Mouse (Mus musculus) liver, postnatal 0 days (tissue): ENCODE measurements around the gene Ptpn1. TPM values are rescaled to one million over a fixed set of nuclear protein-coding genes. Genes with fewer than 3 reads are reported as not detected.

ENCODE experiments used
- ATAC-seq: fragments of 200-750 bp; cut with Nextera tagmentation; 2 replicates; pipeline ENCODE4 v1.8.0; 2017; ENCODE audit warnings: mild to moderate bottlenecking, moderate library complexity
- DNase-seq: peaks from one replicate; pipeline ENCODE4 v3.0.0-alpha.2; 2016
- H3K27ac ChIP-seq: fragments of 300-500 bp; sonication (generic); 2 replicates; pipeline ENCODE4 v1.5.1; 2014; ENCODE audit warnings: antibody characterized with exemption, moderate library complexity, mild to moderate bottlenecking, low read depth
- H3K27me3 ChIP-seq: fragments of 300-500 bp; sonication (generic); 2 replicates; pipeline ENCODE4 v1.6.1; 2014; ENCODE audit warnings: low read length, control low read depth, mixed read lengths; ENCODE audit not compliant: insufficient read depth
- H3K36me3 ChIP-seq: fragments of 300-500 bp; sonication (generic); replicated peaks from 2 replicates; pipeline ENCODE4 v1.6.1; 2014; ENCODE audit warnings: mild to moderate bottlenecking, control low read depth, low read length, moderate library complexity, mixed read lengths; ENCODE audit not compliant: insufficient read depth
- H3K4me1 ChIP-seq: fragments of 300-500 bp; sonication (generic); 2 replicates; pipeline ENCODE4 v1.6.1; 2014; ENCODE audit warnings: antibody characterized with exemption, mild to moderate bottlenecking, control low read depth; ENCODE audit not compliant: insufficient read depth
- H3K4me2 ChIP-seq: fragments of 300-500 bp; sonication (generic); 2 replicates; pipeline ENCODE4 v1.6.1; 2014; ENCODE audit warnings: low read depth, mild to moderate bottlenecking, low read length, moderate library complexity, mixed read lengths
- H3K4me3 ChIP-seq: fragments of 300-500 bp; sonication (generic); 2 replicates; pipeline ENCODE4 v1.5.1; 2014; ENCODE audit warnings: low read depth, low read length
- H3K9ac ChIP-seq: fragments of 300-500 bp; sonication (generic); replicated peaks from 2 replicates; pipeline ENCODE4 v1.6.1; 2014; ENCODE audit warnings: mild to moderate bottlenecking, moderate library complexity
- H3K9me3 ChIP-seq: fragments of 300-500 bp; sonication (generic); 2 replicates; pipeline ENCODE4 v1.6.1; 2016; ENCODE audit warnings: mild to moderate bottlenecking, control low read depth, low read length, mixed read lengths
- CTCF ChIP-seq: sonication (generic); IDR thresholded peaks from 2 replicates; pipeline ENCODE4 v1.5.1; 2016; ENCODE audit warnings: antibody characterized with exemption, low read depth
- EP300 ChIP-seq: IDR thresholded peaks from 2 replicates; pipeline ENCODE4 v1.6.1; 2016; ENCODE audit warnings: antibody characterized with exemption, low read depth, mild to moderate bottlenecking
- WGBS: fragments of 180-500 bp; shearing (Covaris S2); extraction: QIAGEN DNeasy Blood & Tissue Kit; methylation state at CpG from one replicate; pipeline ENCODE4 v1.1.7; 2014; ENCODE audit not compliant: insufficient replicate concordance; 5-methylcytosine and 5-hydroxymethylcytosine counted together
- polyA plus RNA-seq: library from polyadenylated mRNA; unstranded; fragments of >200 nt; fragmentation: Nextera tagmentation; extraction: Ambion mirVana; gene quantifications from 2 replicates; pipeline ENCODE4 v1.2.1, GENCODE M21; 2015

Gene Ptpn1
- polyA plus RNA-seq, 1 experiment from 2014 or later: 32.4 TPM

DNA sequence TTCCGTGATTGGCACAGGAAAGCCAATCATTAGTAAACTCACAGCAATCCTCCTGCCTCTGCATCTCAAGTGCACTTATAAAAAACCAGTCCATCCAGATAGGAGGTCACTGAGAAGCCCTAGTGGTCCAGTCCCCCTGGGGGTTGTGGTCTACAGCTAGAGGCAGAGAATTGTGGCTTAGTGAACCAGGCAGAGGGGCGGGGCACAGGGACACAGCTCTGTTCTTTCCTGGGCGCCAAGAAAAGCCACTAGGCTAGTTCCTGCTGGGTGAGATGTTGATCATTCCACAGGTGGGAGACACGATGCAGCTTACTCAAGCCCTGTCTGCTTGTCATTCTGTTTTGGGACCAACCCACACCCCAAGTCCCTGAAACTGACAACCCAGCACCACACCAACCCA, 70.3 kb downstream of the Ptpn1 start:
- H3K36me3 ChIP-seq: no peaks in the 10 kb centered on the region
- ATAC-seq (no peak), DNase-seq (no peak)
- TF ChIP-seq CTCF (no peak), EP300 (no peak)
- H3K4me1 ChIP-seq: peaks cover 12% of the 10 kb centered on the region; the same call in 1 of the 2 replicates
- no peak overlapping the region for H3K27ac ChIP-seq
- 52% methylated on average over 4 of the region's 4 CpGs for WGBS
- no peaks in the 10 kb centered on the region for H3K9me3 ChIP-seq
- H3K27me3 ChIP-seq: no peaks in the 10 kb centered on the region
- no peak overlapping the region for H3K4me2 ChIP-seq
- no peak overlapping the region for H3K9ac ChIP-seq
- H3K4me3 ChIP-seq: no peak overlapping the region

DNA sequence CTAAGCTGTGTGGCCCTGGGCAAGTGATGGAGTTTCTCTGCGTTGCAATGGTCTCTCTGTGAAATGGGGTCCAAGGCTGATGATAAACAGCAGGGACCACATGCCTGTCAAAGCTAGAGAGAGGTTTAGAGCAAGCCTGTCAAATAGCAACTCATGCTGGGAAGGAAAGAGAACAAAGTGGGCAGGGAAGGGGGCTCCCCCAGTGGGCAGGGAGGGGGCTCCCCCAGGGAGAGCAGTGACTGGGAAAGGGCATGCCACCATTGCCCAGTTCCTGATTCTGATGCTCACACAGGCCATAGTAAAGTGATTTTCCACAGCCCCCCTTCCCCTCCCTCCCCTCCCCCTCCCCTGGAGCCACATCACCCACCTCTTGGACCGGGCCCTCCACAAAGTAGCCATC, 71.0 kb downstream of the Ptpn1 start:
- TF ChIP-seq EP300 (no peak), CTCF (no peak)
- no peak overlapping the region for H3K4me3 ChIP-seq
- no peak overlapping the region for H3K9ac ChIP-seq
- H3K27me3 ChIP-seq: no peaks in the 10 kb centered on the region
- 81% methylated on average over 2 of the region's 2 CpGs for WGBS
- H3K4me1 ChIP-seq: peaks cover 12% of the 10 kb centered on the region; the same call in 1 of the 2 replicates
- no peaks in the 10 kb centered on the region for H3K9me3 ChIP-seq
- ATAC-seq (no peak), DNase-seq (no peak)
- H3K36me3 ChIP-seq: no peaks in the 10 kb centered on the region
- no peak overlapping the region for H3K27ac ChIP-seq
- no peak overlapping the region for H3K4me2 ChIP-seq

DNA sequence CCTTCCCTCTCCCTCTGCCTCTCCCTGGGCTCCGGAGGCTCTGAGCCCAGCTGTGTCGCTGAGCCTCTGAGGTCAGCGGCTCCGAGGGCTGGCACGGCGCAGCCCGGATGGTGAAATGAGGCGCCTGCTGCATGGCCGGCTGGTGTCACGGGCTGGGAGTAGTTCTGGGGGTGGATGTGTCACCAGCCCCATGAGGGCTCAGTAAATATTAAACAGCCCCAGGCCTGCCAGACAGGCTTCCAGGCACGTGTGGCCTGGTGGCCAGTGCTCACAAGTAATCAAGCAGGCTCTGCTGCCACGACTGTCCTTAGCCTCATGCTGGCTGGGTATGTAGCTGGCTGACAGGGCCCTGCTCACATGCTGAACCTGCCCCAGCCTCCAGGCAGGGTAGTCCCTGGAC, 71.6 kb downstream of the Ptpn1 start:
- H3K27me3 ChIP-seq: no peaks in the 10 kb centered on the region
- no peaks in the 10 kb centered on the region for H3K9me3 ChIP-seq
- DNase-seq (peak; percentile 68), ATAC-seq (peak; percentile 91)
- no peak overlapping the region for H3K4me2 ChIP-seq
- H3K4me1 ChIP-seq: peaks cover 12% of the 10 kb centered on the region; the same call in 1 of the 2 replicates
- H3K4me3 ChIP-seq: no peak overlapping the region
- WGBS: 75% methylated on average over 12 of the region's 12 CpGs
- TF ChIP-seq CTCF: no peak
- TF ChIP-seq EP300: no peak
- no peak overlapping the region for H3K9ac ChIP-seq
- no peaks in the 10 kb centered on the region for H3K36me3 ChIP-seq
- H3K27ac ChIP-seq: no peak overlapping the region

DNA sequence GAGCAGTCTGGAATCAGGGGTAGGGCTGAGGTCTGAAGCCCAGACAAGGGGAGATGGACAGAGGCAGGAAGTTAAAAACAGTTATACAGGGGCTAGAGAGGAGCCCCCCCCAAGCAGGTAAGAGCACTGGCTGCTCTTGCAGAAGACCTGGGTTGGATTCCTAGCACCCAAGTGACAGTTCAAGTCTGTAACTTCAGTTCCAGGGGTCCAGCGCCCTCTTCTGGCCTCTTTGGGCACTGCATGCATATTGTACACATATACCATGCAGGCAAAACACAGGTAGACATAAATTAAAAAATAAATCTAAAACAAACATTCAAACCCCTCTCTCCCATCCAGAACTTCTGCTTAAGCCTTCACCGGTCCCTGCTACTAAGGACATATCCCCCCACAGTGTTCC, 72.5 kb downstream of the Ptpn1 start:
- peak; percentile 53 for TF ChIP-seq CTCF
- TF ChIP-seq EP300: no peak

DNA sequence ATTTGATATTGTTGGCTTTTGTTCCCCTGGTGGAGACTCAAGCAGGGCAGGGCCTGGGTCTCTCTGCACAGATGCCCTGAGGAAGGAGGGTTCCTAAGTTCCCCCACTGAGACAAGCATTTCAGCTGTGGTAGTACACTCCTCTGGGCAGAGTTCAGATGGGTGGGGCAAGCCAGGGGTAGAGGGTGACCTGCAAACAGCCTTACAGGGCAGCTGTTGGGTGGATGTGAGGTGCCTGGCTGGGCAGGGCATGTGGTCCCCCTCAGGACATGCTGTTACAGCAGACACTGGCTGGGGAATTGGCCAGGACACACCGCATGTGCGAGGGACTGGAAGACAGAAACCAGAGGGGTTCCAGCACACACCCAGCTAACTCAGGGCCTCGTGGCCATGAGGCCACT, 73.1 kb downstream of the Ptpn1 start:
- no peaks in the 10 kb centered on the region for H3K9me3 ChIP-seq
- no peak for ATAC-seq
- no peaks in the 10 kb centered on the region for H3K27me3 ChIP-seq
- WGBS: 87% methylated on average over 3 of the region's 3 CpGs
- H3K4me3 ChIP-seq: no peak overlapping the region
- H3K36me3 ChIP-seq: no peaks in the 10 kb centered on the region
- DNase-seq: no peak
- H3K4me1 ChIP-seq: peaks cover 12% of the 10 kb centered on the region; the same call in 1 of the 2 replicates
- no peak overlapping the region for H3K4me2 ChIP-seq
- H3K9ac ChIP-seq: no peak overlapping the region
- no peak for TF ChIP-seq EP300
- no peak for TF ChIP-seq CTCF
- H3K27ac ChIP-seq: no peak overlapping the region

More for the DNA sequence above, 72.5 kb downstream of the Ptpn1 start:
- no peak for DNase-seq
- no peak for ATAC-seq
- Histone ChIP-seq H3K27me3 (no peaks in the 10 kb centered on the region), H3K4me3 (no peak overlapping the region), H3K9ac (no peak overlapping the region), H3K27ac (no peak overlapping the region), H3K4me1 (peaks cover 12% of the 10 kb centered on the region; the same call in 1 of the 2 replicates), H3K4me2 (no peak overlapping the region), H3K9me3 (no peaks in the 10 kb centered on the region), H3K36me3 (no peaks in the 10 kb centered on the region)
- 65% methylated on average over 2 of the region's 2 CpGs for WGBS

DNA sequence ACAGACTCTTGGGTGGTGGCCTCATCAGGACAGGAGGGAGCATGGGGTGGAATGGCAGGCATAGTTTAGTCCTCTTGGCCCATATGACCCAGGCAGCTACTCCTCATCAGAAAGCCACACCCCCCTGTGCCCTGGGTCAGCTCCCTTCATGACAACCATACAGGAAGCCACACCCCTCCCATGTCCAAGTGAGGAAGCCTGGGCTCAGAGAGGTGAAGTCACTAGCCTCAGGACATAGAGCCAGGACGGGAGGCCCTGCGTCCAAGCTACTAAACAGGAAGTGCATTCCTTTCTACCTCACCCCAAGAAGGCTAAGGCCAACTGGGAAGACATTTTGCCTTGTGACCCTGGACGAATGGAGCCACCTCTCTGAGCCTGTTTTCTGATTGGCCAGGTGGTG, 73.8 kb downstream of the Ptpn1 start:
- no peak for DNase-seq
- 34% methylated on average over 3 of the region's 3 CpGs for WGBS
- no peaks in the 10 kb centered on the region for H3K27me3 ChIP-seq
- no peak overlapping the region for H3K4me2 ChIP-seq
- peaks cover 16% of the 10 kb centered on the region; the same call in 1 of the 2 replicates for H3K4me1 ChIP-seq
- H3K9me3 ChIP-seq: no peaks in the 10 kb centered on the region
- H3K36me3 ChIP-seq: no peaks in the 10 kb centered on the region
- TF ChIP-seq EP300 (no peak), CTCF (no peak)
- H3K27ac ChIP-seq: no peak overlapping the region
- H3K4me3 ChIP-seq: no peak overlapping the region
- H3K9ac ChIP-seq: no peak overlapping the region
- ATAC-seq: no peak

DNA sequence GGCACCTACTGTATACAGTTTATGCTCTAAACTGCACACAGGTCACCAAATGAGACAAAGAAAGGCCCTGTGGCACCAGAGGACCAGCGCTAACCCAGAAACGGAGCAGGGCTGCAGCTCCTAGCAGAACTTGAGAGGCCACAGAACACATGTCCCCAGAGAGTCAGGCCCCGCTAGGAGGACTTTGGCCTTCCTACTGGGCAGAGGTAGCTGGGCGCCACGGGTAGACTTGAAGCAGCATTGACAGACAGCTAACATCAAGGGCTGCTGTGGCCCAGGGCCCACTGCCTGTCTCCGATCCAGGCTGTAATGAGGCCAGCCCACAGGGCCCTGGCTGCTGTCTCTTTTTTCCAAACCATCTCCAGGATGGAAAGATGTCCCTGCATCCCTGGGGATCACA, 74.6 kb downstream of the Ptpn1 start:
- H3K27me3 ChIP-seq: no peaks in the 10 kb centered on the region
- H3K36me3 ChIP-seq: no peaks in the 10 kb centered on the region
- TF ChIP-seq EP300 (no peak), CTCF (no peak)
- no peak overlapping the region for H3K4me2 ChIP-seq
- WGBS: 64% methylated on average over 6 of the region's 6 CpGs
- DNase-seq: no peak
- no peak overlapping the region for H3K9ac ChIP-seq
- no peak overlapping the region for H3K4me3 ChIP-seq
- no peaks in the 10 kb centered on the region for H3K9me3 ChIP-seq
- H3K27ac ChIP-seq: no peak overlapping the region
- no peak for ATAC-seq
- peaks cover 16% of the 10 kb centered on the region; the same call in 1 of the 2 replicates for H3K4me1 ChIP-seq
